Mouse (Mus musculus) layer of hippocampus, postnatal 10 days (tissue): ENCODE measurements around the gene Dmrtb1. TPM values are rescaled to one million over a fixed set of nuclear protein-coding genes. Genes with fewer than 3 reads are reported as not detected.

Experiments used
- DNase-seq, 2 experiments: peaks; one replicate each; pipeline ENCODE4 v3.0.0; 2021; ENCODE audit warnings: low spot score in 2 of 2
- total RNA-seq, 2 experiments: library from RNA; stranded (reverse); gene quantifications; 2 replicates each; pipeline ENCODE4 v1.2.3; 2021

The Dmrtb1 gene
- total RNA-seq, 2 experiments from 2014 or later = 2.5 to 3.2 TPM

GRCm38 (mm10) chr4:107681099-107681849 is 2.8 kb downstream of the Dmrtb1 start:
- no peak for DNase-seq

DNA sequence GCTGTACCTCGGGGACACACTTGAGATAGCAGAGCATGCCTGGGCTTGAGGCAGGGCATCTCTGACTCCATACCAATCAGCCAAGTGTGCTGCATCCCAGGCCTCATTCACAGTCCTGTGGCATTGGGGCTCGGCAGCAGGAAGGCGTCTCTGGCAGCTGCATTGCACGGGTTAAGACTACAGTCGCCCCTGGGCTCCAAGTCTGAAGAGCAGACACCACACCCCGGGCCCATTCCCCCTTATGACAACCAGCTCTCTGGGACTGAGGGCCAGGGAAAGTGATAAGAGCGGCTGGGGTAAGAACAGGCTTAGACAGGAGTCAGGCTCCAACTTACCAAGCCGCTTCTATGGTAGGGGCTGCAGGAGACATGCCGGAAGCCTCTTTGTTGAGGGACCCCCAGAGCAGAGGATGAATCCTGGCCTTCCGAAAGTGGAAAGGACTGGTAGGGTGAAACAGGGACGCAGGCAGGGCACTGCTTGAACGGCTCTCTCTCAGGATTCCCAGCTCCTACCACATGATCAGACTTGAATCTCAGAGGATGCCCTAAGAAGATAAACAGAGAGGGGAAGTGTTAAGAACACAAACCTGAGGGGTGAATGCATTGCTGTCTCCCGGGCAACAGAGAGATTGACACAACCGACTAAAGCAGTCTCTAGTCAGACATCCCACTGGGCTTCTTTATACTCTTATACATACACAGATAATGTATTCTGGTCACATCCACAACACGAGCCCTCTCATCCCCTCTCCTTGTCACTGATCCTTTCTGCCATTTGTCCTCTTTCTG is 3.5 kb downstream of the Dmrtb1 start:
- no peak for DNase-seq

- DNase-seq = no peak
Observed at GRCm38 (mm10) chr4:107675645-107676044, 8.4 kb downstream of the Dmrtb1 start.

GRCm38 (mm10) chr4:107674322-107674644 is 9.7 kb downstream of the Dmrtb1 start:
- DNase-seq = no peak

DNA sequence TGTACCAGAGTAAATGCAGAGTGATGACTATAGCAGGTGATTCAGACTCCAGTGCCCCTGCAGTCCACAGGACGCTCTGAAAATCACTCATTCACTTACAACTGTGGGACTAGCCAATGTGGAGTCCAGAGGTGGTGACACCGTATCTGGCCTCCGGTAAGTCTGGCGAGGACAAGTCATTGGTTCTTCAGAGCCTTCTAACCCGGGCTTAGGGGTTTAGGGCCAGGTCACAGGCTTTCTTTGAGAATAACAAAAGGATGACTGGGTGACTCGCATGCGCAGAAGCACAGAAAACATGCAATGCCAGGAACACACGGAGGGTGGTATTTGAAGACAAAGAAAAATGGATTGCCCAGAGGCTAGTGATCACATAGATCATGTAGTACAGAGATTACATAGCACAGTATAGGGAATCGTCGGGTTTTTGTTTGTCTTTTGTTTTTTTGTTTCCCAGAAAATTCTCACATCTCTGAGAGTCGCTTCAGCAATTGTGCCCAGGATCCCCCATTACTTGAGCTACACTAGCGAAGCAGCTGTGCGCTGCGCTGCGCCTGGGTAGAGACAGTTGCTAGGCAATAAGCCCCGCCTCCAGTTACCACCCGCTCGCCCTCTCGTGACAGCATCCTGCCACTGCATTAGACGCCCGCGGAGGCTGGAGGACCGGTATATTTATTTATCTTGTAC is 10.2 kb downstream of the Dmrtb1 start:
- peak; percentile 89 for DNase-seq

DNA sequence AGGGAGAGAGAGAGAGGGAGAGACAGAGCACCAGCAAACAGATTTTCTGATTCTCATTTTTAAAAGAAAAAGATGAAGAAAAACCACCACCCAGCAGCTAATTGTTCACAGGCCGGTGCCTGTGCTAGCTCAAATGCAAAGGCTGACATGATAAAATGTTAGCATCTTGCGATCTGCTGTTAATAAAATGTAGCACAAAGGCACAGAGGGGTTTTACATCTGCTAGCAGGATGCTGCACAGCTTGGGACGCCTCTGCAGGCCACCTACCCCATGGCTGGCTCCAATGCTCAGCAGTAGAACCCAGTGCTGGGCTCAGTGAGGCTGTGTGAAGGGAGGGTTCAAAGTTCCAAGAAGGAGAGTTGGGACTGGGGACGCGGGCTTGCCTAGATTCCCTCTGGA is 13.3 kb downstream of the Dmrtb1 start:
- no peak for DNase-seq

GRCm38 (mm10) chr4:107668514-107668913 is 15.5 kb downstream of the Dmrtb1 start:
- DNase-seq = no peak

DNA sequence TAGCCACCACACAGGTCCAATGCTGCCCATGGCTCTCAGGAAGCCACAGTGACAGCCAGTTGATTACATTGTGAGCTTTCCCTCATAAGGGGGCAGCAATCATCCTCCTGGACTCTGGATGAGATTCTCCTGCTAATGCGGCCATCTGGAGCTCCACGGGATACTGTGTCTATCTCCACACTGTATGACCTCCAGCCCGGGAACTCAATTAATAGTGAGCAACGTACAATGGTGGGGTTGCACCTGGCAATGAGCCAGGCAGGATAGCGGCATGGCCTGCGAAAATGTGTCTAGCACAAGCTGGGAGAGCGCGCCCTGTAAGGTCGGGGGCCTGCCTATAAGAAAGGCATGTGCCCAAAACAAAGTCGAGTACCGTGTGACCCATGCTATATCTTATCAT is 23.4 kb downstream of the Dmrtb1 start:
- DNase-seq = no peak

- DNase-seq = no peak
Observed at GRCm38 (mm10) chr4:107653280-107653643, 30.8 kb downstream of the Dmrtb1 start.

- peak; percentile 88 to 92 for DNase-seq
Observed at GRCm38 (mm10) chr4:107652598-107653279, 31.3 kb downstream of the Dmrtb1 start.

GRCm38 (mm10) chr4:107651021-107651496 is 33.0 kb downstream of the Dmrtb1 start:
- peak in 1 of 2 experiments; percentile 29 for DNase-seq

DNA sequence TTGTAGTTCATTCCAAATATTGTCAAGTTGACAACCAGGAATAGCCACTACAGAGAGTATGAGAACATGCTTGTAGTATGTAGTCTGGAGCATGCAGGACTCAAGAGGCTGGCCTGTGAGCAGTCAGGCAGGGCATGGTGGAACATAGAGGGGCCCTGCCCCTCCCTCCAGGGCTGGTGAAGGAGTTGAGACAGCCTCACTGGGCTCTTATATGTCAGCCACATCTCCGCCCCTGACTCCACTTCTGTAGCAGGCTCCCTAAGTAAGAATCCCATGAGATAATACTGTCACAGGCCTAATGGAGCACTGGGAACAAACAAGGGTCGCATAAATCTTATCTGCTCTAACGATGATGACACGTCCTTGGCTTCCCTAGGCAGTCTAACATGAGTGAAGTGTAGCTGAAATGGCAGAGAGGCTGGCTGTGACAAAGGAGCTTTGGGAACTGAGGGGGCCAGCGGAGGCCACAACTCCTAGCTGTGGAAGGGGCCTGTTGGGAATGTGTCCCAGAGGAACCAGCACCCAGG is 35.0 kb downstream of the Dmrtb1 start:
- no peak for DNase-seq

DNA sequence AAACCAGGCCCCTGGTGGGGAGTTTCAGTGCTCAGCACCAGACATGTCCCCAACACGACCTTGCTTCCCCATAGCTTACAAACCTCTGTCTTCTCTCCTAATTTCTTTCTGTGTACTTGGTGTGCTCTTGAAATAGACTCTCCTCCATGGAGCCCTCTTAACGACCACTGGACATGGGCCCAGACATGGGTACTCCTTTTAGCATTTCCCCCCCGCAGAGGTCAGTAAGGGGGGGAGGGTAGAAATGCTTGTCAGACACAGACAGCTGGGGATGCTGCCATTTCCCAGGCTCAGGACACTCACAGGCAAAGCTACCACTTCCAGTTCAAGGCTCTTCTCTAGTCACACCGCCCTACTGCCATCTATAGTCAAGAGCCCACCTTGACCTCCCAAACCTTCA is 42.4 kb downstream of the Dmrtb1 start:
- no peak for DNase-seq

- no peak for DNase-seq
Observed at GRCm38 (mm10) chr4:107638303-107638702, 45.7 kb downstream of the Dmrtb1 start.

GRCm38 (mm10) chr4:107637670-107638069 is 46.4 kb downstream of the Dmrtb1 start:
- peak; percentile 29 to 40 for DNase-seq

GRCm38 (mm10) chr4:107636099-107636498 is 47.9 kb downstream of the Dmrtb1 start:
- no peak for DNase-seq

- DNase-seq = no peak
Observed at GRCm38 (mm10) chr4:107634631-107635030, 49.4 kb downstream of the Dmrtb1 start.

DNA sequence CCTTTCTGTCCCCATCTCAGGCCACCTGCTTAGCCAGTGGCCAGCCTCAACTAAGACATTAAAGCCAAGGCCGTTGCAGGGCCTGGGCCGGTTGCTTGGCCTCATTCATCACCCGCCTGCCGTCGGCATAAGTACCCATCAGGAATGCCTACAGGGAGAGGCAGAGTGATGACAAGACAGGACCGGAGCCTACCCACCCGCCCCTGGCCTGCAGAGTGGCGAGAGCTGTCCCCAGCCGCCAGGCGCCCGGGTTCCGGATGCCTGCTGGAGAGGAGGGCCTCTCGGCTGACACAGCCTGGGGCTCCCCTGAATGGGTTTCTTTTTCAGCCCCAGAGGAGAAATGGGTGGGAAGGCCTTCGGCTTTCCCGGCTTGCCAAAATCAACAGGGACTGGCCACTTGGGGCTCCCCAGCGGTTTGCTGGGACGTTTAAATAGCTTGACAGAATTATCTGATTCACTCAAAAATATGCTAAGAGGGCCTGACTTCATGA is 55.1 kb downstream of the Dmrtb1 start:
- no peak for DNase-seq

DNA sequence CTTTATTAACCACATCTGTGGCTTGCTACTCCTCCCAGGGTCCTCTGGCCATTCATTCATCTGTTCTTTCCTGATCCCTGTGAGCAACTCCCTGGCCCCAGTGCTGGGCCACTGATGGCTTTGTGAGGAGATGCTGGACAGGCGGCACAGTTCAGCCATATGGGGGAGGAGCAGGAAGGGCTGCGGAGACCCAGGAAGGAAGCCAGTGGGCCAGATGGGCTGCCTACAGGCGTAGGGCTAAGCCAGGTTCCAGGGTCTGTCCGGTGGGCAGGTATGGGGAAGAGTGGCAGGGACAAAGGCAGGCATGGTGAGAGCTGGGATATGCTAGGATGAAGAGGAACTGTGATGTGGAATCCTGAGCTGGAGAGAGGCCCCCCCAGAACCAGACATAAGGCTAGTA is 55.8 kb downstream of the Dmrtb1 start:
- no peak for DNase-seq
